ENCODE assay signal across 8 mouse cellular contexts in the genomic region with DNA sequence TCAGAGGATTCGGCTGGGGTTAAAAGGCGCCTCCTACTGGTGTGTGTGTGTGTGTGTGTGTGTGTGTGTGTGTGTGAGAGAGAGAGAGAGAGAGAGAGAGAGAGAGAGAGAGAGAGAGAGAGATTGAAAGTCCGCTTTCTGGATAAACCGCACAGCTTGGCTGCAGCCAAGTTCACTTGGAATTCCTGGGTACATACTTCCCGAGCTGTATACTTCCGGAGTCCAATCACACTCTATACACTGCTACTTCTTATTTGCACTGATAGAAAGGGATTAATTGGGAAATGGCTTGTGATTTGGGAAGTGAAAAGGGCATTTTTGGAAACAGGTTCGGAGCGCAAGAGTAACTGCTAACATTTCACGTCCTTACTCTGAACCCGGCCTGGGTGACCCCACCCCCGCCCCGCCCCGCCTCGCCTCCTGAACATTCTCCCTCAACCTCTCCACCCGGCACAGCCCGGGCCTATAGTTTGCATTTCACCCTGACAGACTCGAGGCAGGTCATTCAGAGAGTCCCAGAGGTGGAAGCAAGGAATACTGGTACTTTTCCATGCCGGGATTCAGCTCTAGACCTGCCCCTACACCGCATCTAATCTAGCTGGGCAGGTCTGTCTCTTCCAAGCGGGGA. TPM values are rescaled to one million over a fixed set of nuclear protein-coding genes. Genes with fewer than 3 reads are reported as not detected.
DNase-seq lines count a peak whose midpoint lies in the region; ATAC-seq and TF ChIP-seq lines count a peak whose summit lies in the region.

No protein-coding gene starts in this region.

- H3K4me3 ChIP-seq in lung, embryonic 15.5 days = peak overlapping the region; percentile 64
- H3K4me3 ChIP-seq in forebrain, embryonic 12.5 days (replicated peaks) = peak overlapping the region; percentile 66
- H3K4me3 ChIP-seq in limb, embryonic 10.5 days = peak overlapping the region; percentile 78
- H3K4me3 ChIP-seq in olfactory bulb, adult 2 months (ENCODE audit: insufficient read depth, low read depth, low read length) = peak overlapping the region; percentile 60

- H3K27ac ChIP-seq in lung, embryonic 15.5 days = peak overlapping the region; percentile 91
- H3K27ac ChIP-seq in forebrain, embryonic 12.5 days = no peak overlapping the region
- peak overlapping the region; percentile 87 for H3K27ac ChIP-seq in limb, embryonic 10.5 days
- H3K27ac ChIP-seq in olfactory bulb, adult 2 months (ENCODE audit: insufficient read depth, low read depth, low read length) = no peak overlapping the region

- no peak for TF ChIP-seq POLR2A in olfactory bulb, adult 2 months (IDR thresholded peaks at IDR 0.05; ENCODE audit: insufficient read depth, low read depth, low read length)

- no peaks in the 10 kb centered on the region for H3K27me3 ChIP-seq in lung, embryonic 15.5 days
- H3K27me3 ChIP-seq in forebrain, embryonic 12.5 days = peaks cover 61% of the 10 kb centered on the region
- H3K27me3 ChIP-seq in limb, embryonic 10.5 days (ENCODE audit: low read depth, poor library complexity, severe bottlenecking) = peaks cover 48% of the 10 kb centered on the region

- peaks cover 43% of the 10 kb centered on the region for H3K4me1 ChIP-seq in lung, embryonic 15.5 days
- peaks cover 33% of the 10 kb centered on the region for H3K4me1 ChIP-seq in forebrain, embryonic 12.5 days
- peaks cover 56% of the 10 kb centered on the region for H3K4me1 ChIP-seq in limb, embryonic 10.5 days
- H3K4me1 ChIP-seq in olfactory bulb, adult 2 months (ENCODE audit: control insufficient read depth, insufficient read depth, low read length) = peaks cover 14% of the 10 kb centered on the region

- peak overlapping the region; percentile 56 for H3K9ac ChIP-seq in lung, embryonic 15.5 days
- H3K9ac ChIP-seq in forebrain, embryonic 12.5 days = no peak overlapping the region

- no peaks in the 10 kb centered on the region for H3K9me3 ChIP-seq in lung, embryonic 15.5 days
- H3K9me3 ChIP-seq in forebrain, embryonic 12.5 days = no peaks in the 10 kb centered on the region
- H3K9me3 ChIP-seq in limb, embryonic 10.5 days (replicated peaks) = no peaks in the 10 kb centered on the region

- no peak for DNase-seq in lung, postnatal 36 days
- no peak for DNase-seq in limb, embryonic 10.5 days (ENCODE audit: low spot score)
- no peak for DNase-seq in MN1 (ENCODE audit: low spot score)
- no peak for DNase-seq in adrenal gland, adult 18-20 months (ENCODE audit: low spot score in 2 of 2)
- DNase-seq in right cerebral cortex, postnatal 14 days = no peak

- H3K36me3 ChIP-seq in lung, embryonic 15.5 days = no peaks in the 10 kb centered on the region
- H3K36me3 ChIP-seq in forebrain, embryonic 12.5 days (replicated peaks) = no peaks in the 10 kb centered on the region
- no peaks in the 10 kb centered on the region for H3K36me3 ChIP-seq in limb, embryonic 10.5 days

- 9% methylated on average over 20 of the region's 20 CpGs for WGBS in lung, embryonic 15.5 days
- WGBS in forebrain, embryonic 12.5 days = 3% methylated on average over 20 of the region's 20 CpGs
- WGBS in limb, embryonic 10.5 days = 4% methylated on average over 20 of the region's 20 CpGs
- WGBS in olfactory bulb, adult 2 months = 29% methylated on average over 20 of the region's 20 CpGs

- no peak for TF ChIP-seq CTCF in olfactory bulb, adult 2 months (IDR thresholded peaks at IDR 0.05; ENCODE audit: insufficient read depth, low read depth, low read length)

- H3K4me2 ChIP-seq in lung, embryonic 15.5 days = peak overlapping the region; percentile 97
- peak overlapping the region; percentile 99 for H3K4me2 ChIP-seq in forebrain, embryonic 12.5 days

- ATAC-seq in lung, embryonic 15.5 days (ENCODE audit: borderline replicate concordance, extremely low read depth, low FRiP score, low TSS enrichment) = no peak
- no peak for ATAC-seq in forebrain, embryonic 12.5 days (ENCODE audit: low FRiP score)

RNA-seq across cellular contexts. Expression of gene Tmem51, which starts 0.9 kb away (rescaled TPM):
- 21.8 and 23.1 TPM in 2 replicates for polyA plus RNA-seq in lung, embryonic 15.5 days (2015; fragmentation: Nextera tagmentation; extraction: Ambion mirVana)
- polyA plus RNA-seq in forebrain, embryonic 12.5 days (2016; fragmentation: Nextera tagmentation; extraction: Ambion mirVana) = 4.8 and 6.0 TPM in 2 replicates
- polyA plus RNA-seq in limb, embryonic 10.5 days (2016; fragmentation: Nextera tagmentation; extraction: Ambion mirVana) = 7.0 and 10.8 TPM in 2 replicates
- not detected in 2 replicates for polyA plus RNA-seq in olfactory bulb, adult 2 months (2012; ENCODE audit: insufficient read depth, insufficient read length, low replicate concordance, missing spikeins)
- total RNA-seq in adrenal gland, adult 18-20 months (2021) = 1 to 10 TPM; 3.5 to 4.4 TPM

Comparison
In these comparisons a context has a peak if more than half of its experiments do, and no peak if none do; other contexts are left out.
1. H3K27ac ChIP-seq: peak in lung, embryonic 15.5 days (single experiment) and limb, embryonic 10.5 days (single experiment); none in forebrain, embryonic 12.5 days (single experiment) and olfactory bulb, adult 2 months (single experiment).
2. Peak in every context shown above with its lines, with median percentiles within 50 percentile points of each other: H3K4me3 ChIP-seq.